Mouse (Mus musculus) B cell, adult 2 months (primary cell): ENCODE data around the gene Ndufs2.

Source experiments
- DNase-seq, 2 experiments: peaks; one replicate each; pipeline ENCODE4 v3.0.0; 2022

Gene Ndufs2

GRCm38 (mm10) chr1:171226780-171227179 lies 24.4 kb downstream of the Ndufs2 start:
- no peak for DNase-seq

GRCm38 (mm10) chr1:171224857-171225256 lies 26.3 kb downstream of the Ndufs2 start, which contains the start of gene Apoa2:
Gene Apoa2, plus strand, starts transcription at chr1:171225054.
- DNase-seq: no peak

GRCm38 (mm10) chr1:171223796-171224195 lies 27.4 kb downstream of the Ndufs2 start:
- no peak for DNase-seq

GRCm38 (mm10) chr1:171223168-171223567 lies 28.0 kb downstream of the Ndufs2 start:
- peak in 1 of 2 experiments; percentile 13 for DNase-seq

GRCm38 (mm10) chr1:171222238-171223155 lies 28.7 kb downstream of the Ndufs2 start, which contains the start of gene Tomm40l:
Gene Tomm40l, minus strand, starts transcription at chr1:171222514.
- DNase-seq: peak; percentile 87 to 92

- no peak for DNase-seq
Observed at GRCm38 (mm10) chr1:171221281-171222193, 29.7 kb downstream of the Ndufs2 start.

GRCm38 (mm10) chr1:171220871-171221270 lies 30.3 kb downstream of the Ndufs2 start:
- peak; percentile 88 for DNase-seq

- no peak for DNase-seq
Observed at GRCm38 (mm10) chr1:171216241-171216955, 34.8 kb downstream of the Ndufs2 start.

GRCm38 (mm10) chr1:171213801-171214496 lies 37.2 kb downstream of the Ndufs2 start, which contains the start of gene Nr1i3:
Gene Nr1i3, plus strand, starts transcription at chr1:171213970.
- DNase-seq: no peak

- no peak for DNase-seq
Observed at GRCm38 (mm10) chr1:171212854-171213253, 38.3 kb downstream of the Ndufs2 start.

- no peak for DNase-seq
Observed at GRCm38 (mm10) chr1:171209409-171209808, 41.8 kb downstream of the Ndufs2 start.

- DNase-seq: no peak
Observed at GRCm38 (mm10) chr1:171205704-171206493, 45.3 kb downstream of the Ndufs2 start.

- DNase-seq: no peak
Observed at GRCm38 (mm10) chr1:171204249-171204644, 46.9 kb downstream of the Ndufs2 start.

- no peak for DNase-seq
Observed at GRCm38 (mm10) chr1:171203471-171204248, 47.5 kb downstream of the Ndufs2 start.

- DNase-seq: no peak
Observed at GRCm38 (mm10) chr1:171200769-171201168, 50.4 kb downstream of the Ndufs2 start.

GRCm38 (mm10) chr1:171199532-171199931 lies 51.7 kb downstream of the Ndufs2 start:
- DNase-seq: no peak

GRCm38 (mm10) chr1:171195887-171196397 lies 55.2 kb downstream of the Ndufs2 start, which contains the start of gene Pcp4l1:
Gene Pcp4l1, minus strand, starts transcription at chr1:171196268.
- DNase-seq: peak; percentile 23 to 35

- peak; percentile 32 to 34 for DNase-seq
Observed at GRCm38 (mm10) chr1:171195046-171195822, 56.0 kb downstream of the Ndufs2 start.
